25 mouse cellular contexts compared by ENCODE assay signal in the genomic region with DNA sequence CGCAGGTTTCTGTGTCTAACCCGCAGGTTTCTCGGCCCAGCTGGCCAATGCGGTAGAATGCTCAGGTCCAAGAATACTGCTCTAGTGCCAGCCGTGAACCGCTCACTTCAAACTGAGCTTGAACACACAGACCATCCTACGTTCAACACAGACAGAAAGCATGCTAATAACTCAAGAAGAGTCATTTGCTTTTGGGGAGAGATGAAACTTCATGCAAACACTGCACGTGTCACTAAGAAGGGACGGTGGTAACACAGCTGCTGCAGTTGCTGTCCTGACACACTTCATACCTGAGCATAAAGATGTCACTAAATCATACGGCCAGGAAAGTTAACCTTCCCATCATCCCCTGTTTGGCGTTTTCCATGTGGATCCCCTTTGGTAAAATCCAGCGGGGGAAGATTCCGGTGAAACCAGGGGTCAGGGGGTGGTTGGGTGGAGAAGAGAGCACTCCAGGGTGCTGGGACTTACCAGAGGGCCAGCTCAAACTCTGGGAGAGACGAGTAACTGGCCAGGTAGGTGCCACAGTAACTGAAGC. TPM values are rescaled to one million over a fixed set of nuclear protein-coding genes. Genes with fewer than 3 reads are reported as not detected.
"Had no signal": no experiment of that assay in that cellular context is flagged by ENCODE, and none has a peak within 500 bp of the region (broad histone marks: within the 10 kb centered on the region; RNA-seq: fewer than 3 reads in every experiment).

No protein-coding gene starts in this region.

- H3K4me2 ChIP-seq: heart, embryonic 12.5 days; hindbrain, embryonic 13.5 days; hindbrain, embryonic 15.5 days; intestine, embryonic 15.5 days; kidney, embryonic 15.5 days; limb, embryonic 13.5 days; limb, embryonic 15.5 days; liver, embryonic 12.5 days had no signal

- ATAC-seq: hindbrain, postnatal 0 days; intestine, embryonic 15.5 days; liver, embryonic 12.5 days had no signal

- H3K4me1 ChIP-seq: heart, embryonic 12.5 days; hindbrain, embryonic 13.5 days; hindbrain, embryonic 15.5 days; intestine, embryonic 15.5 days; kidney, embryonic 15.5 days; limb, embryonic 13.5 days; limb, embryonic 15.5 days; liver, embryonic 12.5 days had no signal

- H3K27me3 ChIP-seq: heart, embryonic 12.5 days; hindbrain, embryonic 15.5 days; intestine, embryonic 15.5 days; kidney, embryonic 15.5 days; limb, embryonic 13.5 days; limb, embryonic 15.5 days had no signal

- H3K9me3 ChIP-seq: heart, embryonic 12.5 days; hindbrain, embryonic 13.5 days; hindbrain, embryonic 15.5 days; intestine, embryonic 15.5 days; kidney, embryonic 15.5 days; limb, embryonic 13.5 days; limb, embryonic 15.5 days; liver, embryonic 12.5 days had no signal

- H3K9ac ChIP-seq: heart, embryonic 12.5 days; hindbrain, embryonic 13.5 days; hindbrain, embryonic 15.5 days; intestine, embryonic 15.5 days; kidney, embryonic 15.5 days; limb, embryonic 13.5 days; limb, embryonic 15.5 days; liver, embryonic 12.5 days; liver, embryonic 14.5 days had no signal

- H3K4me3 ChIP-seq: heart, embryonic 12.5 days; hindbrain, embryonic 13.5 days; hindbrain, embryonic 15.5 days; intestine, embryonic 15.5 days; kidney, embryonic 15.5 days; limb, embryonic 13.5 days; limb, embryonic 15.5 days; liver, embryonic 12.5 days had no signal

- H3K27ac ChIP-seq: hindbrain, embryonic 13.5 days; hindbrain, embryonic 15.5 days; hindbrain, postnatal 0 days; intestine, embryonic 15.5 days; kidney, embryonic 15.5 days; kidney, postnatal 0 days; limb, embryonic 13.5 days; limb, embryonic 15.5 days; liver, embryonic 12.5 days; liver, embryonic 14.5 days had no signal

- DNase-seq: gastrocnemius, postnatal 14 days; gastrocnemius, postnatal 36 days; heart, adult 18-20 months; heart, postnatal 10 days; heart, postnatal 36 days; kidney, adult 11 months; kidney, adult 2 months; kidney, adult 9 months; kidney, postnatal 14 days; kidney, postnatal 36 days; layer of hippocampus, adult 9-11 months; layer of hippocampus, postnatal 36 days; left cerebral cortex, postnatal 4 days had no signal

- H3K36me3 ChIP-seq: heart, embryonic 12.5 days; hindbrain, embryonic 13.5 days; hindbrain, embryonic 15.5 days; intestine, embryonic 15.5 days; kidney, embryonic 15.5 days; limb, embryonic 13.5 days; limb, embryonic 15.5 days; liver, embryonic 12.5 days had no signal

RNA-seq across cellular contexts. Expression of gene Gsto2, which starts 35.4 kb away (rescaled TPM):
- total RNA-seq: hematopoietic stem cell, adult 5-6 weeks had no signal
